Mouse (Mus musculus) T-helper 17 cell (primary cell): ENCODE measurements at regions not wholly inside any gene's neighbourhood (a gene's known extent, or its start where the extent isn't known, plus 50 kb on each side); places are given as distances from the start of the nearest gene placed in this dataset.

Source experiments
- in situ Hi-C, 2 experiments: fragments of 300-600 bp; cut with MboI, MseI; formaldehyde crosslinking; loops; 1 replicate in 1 of 2; 2 replicates in 1 of 2; pipeline ENCODE4 v1.15.1; 2025; ENCODE audit warnings: high pct_unique_total_duplicates in 2 of 2

DNA sequence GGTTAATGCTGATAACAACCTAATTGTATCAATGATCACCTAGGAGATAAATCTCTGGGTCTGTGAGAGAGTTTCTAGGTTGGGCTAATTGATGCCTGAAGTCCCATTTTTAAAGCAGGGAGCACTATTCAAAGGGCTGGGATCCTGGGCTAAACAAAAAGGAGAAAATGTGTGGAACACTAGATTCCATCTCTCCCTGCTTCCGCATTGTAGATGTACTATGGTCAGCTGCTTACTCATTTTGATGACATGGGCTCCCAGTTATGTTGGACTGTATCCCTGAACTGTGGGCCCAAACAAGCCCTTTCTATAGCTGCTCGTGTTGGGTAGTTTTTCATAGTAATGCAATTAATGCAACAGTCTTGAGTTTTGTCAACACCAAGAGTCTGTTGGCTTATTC, 1047.1 kb downstream of the Synb start:
- in situ Hi-C loops = loop anchor here in 1 of 2 experiments (5.0 kb wide), 1 partner anchor 35 kb away; no protein-coding TSS in a partner anchor

DNA sequence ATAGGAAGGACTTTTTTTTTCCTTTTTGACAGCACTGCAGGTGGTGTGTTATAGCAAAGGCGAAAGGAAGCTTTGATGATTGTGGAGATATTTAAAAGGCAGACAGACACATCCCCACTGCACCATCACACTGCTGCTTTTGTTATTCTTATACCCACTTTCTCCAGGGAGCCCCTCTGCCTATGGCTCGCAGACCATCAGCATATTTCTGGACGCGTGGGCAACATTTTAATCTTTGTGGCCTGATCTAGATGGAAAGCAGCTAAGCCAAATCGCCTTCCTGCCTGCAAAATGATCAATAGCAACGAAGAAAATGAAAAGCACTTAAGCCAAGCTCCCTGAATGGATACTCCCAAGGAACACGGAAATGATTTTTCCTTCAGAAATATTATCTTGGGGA, 1054.0 kb downstream of the Synb start:
- in situ Hi-C loops = no loop called here

DNA sequence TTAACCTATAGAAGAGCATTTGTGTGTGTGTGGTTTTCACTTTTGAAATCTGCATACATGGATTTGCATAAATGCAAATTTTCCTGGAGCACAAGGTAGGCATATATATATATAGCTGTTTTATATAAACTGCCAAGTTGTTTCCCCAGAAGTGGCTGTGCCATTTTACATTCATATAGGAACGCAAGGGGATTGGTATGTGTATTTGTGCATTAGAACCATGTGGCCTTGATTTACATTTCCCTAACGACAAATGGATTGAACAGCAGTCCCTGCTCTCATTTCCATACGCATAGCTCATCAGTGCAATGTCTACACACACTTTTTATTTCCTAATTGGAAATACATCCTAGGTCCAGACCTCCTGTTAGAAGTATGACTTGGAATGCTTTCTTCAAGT, 1069.9 kb downstream of the Synb start:
- in situ Hi-C loops = no loop called here

- in situ Hi-C loops = no loop called here
Measured at GRCm38 (mm10) chr14:68219025-68219595, 1075.0 kb downstream of the Synb start.

DNA sequence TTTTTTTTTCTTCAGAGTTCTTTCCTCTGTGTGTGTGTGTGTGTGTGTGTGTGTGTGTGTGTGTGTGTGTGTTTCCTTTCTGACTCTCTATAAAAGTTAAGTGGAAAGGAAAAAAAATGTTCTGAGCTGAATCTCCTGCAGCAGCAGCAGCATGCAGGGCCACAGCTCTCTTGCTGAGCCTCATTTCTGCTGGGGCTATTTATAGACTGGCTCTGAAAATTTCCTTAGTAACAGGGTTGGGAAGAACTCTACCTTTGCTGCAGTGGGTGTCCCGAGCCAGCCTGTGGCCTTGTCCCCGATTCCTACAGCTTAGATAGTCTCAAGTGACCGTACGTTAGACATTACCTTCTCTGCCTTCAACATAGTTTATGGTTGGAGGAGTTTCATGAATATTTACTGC, 1075.6 kb downstream of the Synb start:
- in situ Hi-C loops = no loop called here

GRCm38 (mm10) chr14:68217986-68218385, 1076.1 kb downstream of the Synb start:
- in situ Hi-C loops = no loop called here

- in situ Hi-C loops = no loop called here
Measured at GRCm38 (mm10) chr14:68213879-68214278, 1080.2 kb downstream of the Synb start.

- in situ Hi-C loops = no loop called here
Measured at GRCm38 (mm10) chr14:68198802-68199201, 1095.3 kb downstream of the Synb start.

DNA sequence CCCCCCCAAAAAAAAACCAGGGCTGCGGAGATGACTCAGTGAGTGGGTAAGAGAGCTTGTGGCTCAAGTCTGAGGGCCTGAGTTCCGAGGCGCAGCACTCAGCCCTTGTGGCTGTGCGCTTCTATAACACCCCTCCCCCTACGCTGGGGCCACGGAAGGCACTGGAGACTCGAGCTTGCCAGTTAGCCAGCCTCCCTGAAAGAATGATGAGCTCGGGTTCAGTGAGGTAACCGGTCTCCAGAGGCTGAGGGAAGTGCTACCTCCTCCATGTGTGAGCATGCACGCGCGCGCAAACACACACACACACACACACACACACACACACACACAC, 1096.7 kb downstream of the Synb start:
- in situ Hi-C loops = no loop called here

DNA sequence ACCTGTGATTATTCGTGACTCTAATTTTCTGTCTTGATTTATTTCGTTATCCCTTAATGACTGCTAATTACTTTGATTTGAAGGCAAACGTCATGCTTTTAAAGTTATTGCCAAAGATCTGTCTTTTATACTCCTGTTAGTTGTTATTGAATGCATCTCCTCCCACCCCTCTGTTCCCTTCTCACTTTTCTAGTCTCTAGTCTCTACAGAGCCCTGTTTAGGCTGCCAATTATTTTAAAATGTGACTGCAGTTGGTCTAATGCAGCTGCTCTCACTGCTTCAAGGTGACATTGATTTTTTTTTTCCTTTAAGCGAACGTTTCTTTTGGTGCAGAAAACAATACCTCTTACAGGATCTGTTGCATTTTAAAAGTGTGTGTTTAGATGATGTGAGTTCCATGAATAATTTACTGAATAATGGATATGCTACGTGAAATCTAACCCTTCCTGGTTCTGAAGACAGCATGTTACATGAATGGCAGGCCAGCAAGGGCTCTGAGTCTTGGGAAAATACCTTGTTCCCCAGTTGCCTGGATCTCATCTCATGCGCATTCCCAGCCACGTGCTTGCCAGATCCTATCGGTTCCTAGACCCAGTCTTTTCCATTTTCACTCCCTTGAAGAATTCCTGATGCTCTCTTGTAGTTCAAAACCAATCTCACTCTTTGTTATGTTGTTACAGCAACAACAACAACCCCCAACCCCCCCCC, 1097.2 kb downstream of the Synb start:
- in situ Hi-C loops = no loop called here

- in situ Hi-C loops = no loop called here
Measured at GRCm38 (mm10) chr14:68196201-68196600, 1097.9 kb downstream of the Synb start.

DNA sequence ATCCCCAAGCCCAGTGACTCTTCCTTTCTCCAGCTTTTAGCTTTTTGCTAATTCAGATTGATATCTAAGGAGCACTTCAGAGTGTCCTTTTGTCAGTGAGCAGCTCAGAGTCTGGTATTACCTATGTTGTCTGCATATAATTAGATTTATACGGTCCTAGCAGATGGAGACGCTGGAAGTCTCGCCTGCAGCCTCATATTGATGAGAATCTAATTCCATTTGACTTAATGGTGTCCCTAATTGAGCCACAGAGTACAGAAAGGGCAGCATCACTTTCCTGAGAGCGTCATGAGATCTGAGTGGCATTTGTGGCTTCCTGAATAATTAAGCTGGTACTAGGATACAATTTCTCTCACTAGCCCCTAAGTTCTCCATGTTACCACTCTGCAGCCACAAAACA, 1104.2 kb downstream of the Synb start:
- in situ Hi-C loops = no loop called here

GRCm38 (mm10) chr14:68188325-68188724, 1105.8 kb downstream of the Synb start:
- in situ Hi-C loops = no loop called here

GRCm38 (mm10) chr14:68182606-68183005, 1111.5 kb downstream of the Synb start:
- in situ Hi-C loops = no loop called here

DNA sequence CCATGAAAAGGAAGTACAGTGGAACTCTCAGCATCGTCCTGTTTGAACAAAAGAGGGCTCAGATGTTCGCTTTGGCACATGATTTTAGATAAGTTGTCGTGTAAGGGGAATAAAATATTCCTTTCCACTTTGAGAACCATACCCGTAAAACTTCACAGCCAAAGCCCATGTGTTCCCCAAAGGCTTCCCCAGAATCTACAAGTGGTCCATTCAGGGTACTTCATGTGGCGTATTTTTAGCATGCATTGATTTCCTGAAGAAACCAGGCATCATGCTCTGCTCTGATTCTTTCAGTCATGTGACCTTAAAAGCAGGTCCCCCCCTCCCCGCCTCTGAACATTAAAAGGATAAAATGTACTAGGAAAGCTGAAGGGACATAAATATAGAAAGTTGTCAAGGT, 1112.9 kb downstream of the Synb start:
- in situ Hi-C loops = no loop called here
